Mouse (Mus musculus): ENCODE results near the gene Gm49393.
"Not testable (repeated sequence)": the region's sequence is repeated elsewhere in the genome, so short reads cannot be mapped to it uniquely, and the experiment has no call there.

Gm49393 gene

DNA sequence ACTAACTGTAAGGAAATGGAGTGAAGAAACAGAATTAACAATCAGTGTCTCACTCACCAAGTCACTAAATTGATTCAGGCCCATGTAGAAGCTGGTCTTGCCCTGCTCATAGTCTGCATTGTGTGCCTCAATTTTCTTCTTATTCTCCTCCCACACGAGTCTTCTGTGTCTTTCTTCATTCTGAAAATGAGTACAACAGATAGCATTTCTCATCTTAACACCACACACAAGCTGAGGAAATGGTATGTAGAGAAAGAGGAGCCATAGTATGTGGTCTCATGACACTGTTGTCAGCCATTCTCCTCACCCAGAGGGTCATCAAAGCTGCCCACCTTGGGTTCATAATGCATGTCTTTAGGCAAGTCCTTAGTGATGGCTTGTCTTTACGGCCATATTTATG lies at the start of gene Gm49393:
Gene Gm49393, minus strand, starts transcription at position 101 of the 400 bp plus-strand sequence.
- DNase-seq (ENCODE audit: low spot score): not testable (repeated sequence)

DNA sequence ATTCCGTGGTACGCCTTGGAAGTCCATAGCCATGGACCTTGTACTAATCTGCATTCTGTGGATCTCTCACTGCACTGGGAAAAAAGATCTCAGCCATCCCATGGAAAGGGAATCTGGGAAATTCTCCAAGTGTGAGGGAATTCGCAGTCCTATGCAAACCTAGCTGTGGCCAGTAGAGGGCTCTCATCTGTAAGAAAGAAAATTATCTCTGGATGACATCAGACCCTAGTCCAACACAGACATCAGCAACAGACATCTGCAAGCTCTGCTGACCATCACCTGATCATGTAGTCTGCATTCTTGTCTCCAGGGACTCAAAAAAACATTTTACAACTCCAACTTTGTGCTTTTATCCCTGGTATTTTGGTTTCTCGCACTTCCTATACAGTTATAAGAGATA lies 36.9 kb upstream of the Gm49393 start:
- DNase-seq (ENCODE audit: low spot score): not testable (repeated sequence)

DNA sequence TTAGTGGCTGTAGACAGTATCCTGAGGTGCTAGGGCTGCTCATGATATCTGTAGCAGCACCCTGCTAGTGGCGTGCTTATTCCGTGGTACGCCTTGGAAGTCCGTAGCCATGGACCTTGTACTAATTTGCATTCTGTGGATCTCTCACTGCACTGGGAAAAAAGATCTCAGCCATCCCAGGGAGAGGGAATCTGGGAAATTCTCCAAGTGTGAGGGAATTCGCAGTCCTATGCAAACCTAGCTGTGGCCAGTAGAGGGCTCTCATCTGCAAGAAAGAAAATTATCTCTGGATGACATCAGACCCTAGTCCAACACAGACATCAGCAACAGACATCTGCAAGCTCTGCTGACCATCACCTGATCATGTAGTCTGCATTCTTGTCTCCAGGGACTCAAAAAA lies 28.6 kb upstream of the Gm49393 start:
- DNase-seq (ENCODE audit: low spot score): not testable (repeated sequence)

DNA sequence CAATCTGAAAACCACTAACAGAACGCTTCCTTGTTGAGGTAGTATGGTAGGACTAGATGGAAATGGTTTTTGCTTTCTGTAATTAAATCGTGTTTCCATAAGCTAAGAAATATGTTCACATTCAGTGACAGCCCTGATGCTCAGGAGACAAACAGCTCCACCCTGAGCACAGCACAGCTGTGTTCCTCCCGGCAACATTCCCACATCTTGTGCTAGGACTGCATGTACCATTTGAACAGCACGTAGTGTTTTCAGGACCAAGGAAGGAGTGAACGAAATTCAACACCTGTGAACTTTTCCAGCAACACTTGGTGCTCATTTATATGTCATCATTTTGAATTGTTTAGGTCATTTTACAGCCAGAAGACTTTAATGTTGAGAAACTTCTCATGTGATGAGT lies 26.3 kb upstream of the Gm49393 start:
- no peak for DNase-seq (ENCODE audit: low spot score)

DNA sequence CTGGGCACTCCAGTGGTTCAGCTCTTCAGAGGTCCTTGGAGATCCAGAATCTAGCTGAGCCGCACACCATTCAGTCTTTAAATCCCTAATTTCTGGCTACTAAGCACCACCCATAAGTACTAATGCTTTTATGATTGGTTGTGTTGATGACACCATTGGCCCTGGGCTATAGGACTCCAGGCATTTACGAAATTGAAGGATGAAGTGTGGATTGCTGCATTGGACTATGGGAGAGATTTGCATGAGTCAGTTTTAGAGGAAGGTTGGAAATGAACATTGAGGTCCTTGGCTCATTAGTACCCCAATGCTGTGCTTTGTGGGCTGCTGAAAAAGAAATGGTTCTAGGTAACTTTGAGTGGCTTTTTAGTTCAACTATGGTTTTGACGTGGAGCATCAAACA lies 6.5 kb upstream of the Gm49393 start, which contains the start of gene Tpbpa:
Gene Tpbpa, minus strand, starts transcription at position 101 of the 400 bp plus-strand sequence.
- not testable (repeated sequence) for DNase-seq (ENCODE audit: low spot score)

DNA sequence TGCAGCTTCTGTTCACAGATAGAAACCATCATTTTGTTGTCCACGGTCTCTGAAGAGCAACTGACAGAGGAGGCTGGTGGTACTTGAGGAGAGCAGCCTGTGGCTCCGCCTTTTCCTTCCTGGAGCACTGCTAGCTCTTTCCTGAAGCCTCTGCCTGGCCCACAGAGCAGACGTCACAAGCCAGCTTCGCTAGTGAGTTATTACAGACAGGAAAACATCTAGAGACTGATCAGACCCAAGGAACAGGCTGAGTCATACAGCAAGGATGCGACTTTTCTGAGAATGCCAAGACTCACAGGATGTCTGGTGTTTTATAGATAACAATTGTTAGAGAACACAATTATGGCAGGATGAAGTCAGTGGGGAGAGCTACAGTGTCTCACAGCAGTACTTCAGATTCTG lies 1.1 kb upstream of the Gm49393 start, which contains the start of the genes Gm49391 and Ctla2a:
Gene Gm49391, minus strand, starts transcription at position 72 of the 402 bp plus-strand sequence.
Gene Ctla2a, minus strand, starts transcription at position 126 of the 402 bp plus-strand sequence.
- DNase-seq (ENCODE audit: low spot score): no peak

DNA sequence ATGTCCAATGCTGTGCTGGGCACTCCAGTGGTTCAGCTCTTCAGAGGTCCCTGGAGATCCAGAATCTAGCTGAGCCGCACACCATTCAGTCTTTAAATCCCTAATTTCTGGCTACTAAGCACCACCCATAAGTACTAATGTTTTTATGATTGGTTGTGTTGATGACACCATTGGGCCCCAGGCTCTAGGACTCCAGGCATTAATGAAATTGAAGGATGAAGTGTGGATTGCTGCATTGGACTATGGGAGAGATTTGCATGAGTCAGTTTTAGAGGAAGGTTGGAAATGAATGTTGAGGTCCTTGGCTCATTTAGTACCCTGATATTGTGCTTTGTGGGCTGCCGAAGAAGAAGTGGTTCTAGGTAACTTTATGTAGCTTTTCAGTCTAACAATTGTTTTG lies 30.6 kb downstream of the Gm49393 start, which contains the start of gene Tpbpb:
Gene Tpbpb, minus strand, starts transcription at position 101 of the 400 bp plus-strand sequence.
- not testable (repeated sequence) for DNase-seq (ENCODE audit: low spot score)

DNA sequence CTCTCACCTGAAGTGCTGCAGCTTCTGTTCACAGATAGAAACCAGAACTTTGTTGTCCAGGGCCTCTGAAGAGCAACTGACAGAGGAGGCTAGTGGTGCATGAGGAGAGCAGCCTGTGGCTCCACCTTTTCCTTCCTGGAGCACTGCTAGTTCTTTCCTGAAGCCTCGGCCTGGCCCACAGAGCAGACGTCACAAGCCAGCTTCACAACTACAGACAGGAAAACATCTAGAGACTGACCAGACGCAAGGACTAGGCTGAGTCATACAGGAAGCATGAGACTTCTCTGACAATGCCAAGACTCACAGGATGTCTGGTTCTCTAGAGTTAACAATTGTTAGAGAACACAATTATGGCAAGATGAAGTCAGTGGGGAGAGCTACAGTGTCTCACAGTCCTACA lies 38.1 kb downstream of the Gm49393 start, which contains the start of gene Ctla2b:
Gene Ctla2b, minus strand, starts transcription at position 120 of the 400 bp plus-strand sequence.
- DNase-seq (ENCODE audit: low spot score): no peak

DNA sequence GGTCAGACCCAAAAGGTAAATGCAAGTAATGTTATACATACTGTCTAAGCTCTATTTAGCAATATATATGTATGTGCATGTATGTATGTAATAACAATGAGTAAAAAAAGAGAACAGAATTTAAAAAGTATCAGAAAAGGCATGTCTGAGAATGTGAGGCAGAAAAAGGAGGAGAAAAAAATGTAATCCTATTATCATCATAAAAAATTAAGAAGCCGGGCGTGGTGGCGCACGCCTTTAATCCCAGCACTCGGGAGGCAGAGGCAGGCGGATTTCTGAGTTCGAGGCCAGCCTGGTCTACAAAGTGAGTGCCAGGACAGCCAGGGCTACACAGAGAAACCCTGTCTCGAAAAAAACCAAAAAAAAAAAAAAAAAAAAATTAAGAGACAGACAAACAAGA lies 38.6 kb downstream of the Gm49393 start, which contains the start of gene Gm49392:
Gene Gm49392, minus strand, starts transcription at position 101 of the 400 bp plus-strand sequence.
- not testable (repeated sequence) for DNase-seq (ENCODE audit: low spot score)

DNA sequence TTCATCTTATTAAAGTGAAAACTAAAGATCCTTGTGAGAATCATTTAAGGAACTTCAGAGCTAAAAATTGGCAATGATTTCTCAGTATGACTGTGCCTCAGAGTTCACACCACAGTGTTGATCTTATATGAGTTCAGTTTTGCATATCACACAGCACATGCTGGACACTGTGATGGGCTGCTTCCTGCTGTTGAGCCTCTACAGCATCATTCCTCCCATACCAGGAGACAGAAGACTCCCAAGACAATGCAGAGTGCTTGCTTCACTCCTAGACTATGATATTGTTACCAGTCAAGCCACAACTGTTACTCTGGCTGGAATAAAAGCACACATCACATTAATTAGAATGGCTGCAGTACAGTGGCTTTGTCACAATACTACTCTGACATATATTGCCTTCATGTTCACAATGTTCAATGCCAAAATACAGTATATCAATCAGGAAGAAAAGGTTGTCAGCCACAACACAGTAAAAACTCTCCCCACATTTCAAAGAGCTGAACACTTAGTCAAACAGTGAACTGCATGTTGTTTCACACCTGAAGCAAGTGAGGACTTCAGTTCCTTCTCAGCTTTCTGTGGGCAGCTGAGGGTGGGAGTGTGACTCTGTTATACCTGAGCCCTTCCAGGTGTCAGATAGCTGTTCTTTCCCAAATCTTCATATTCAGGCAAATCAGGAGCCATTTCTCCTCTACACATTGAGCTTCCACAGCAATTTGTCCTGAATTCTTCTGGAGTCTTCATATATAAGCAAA lies 39.8 kb downstream of the Gm49393 start:
- no peak for DNase-seq (ENCODE audit: low spot score)

DNA sequence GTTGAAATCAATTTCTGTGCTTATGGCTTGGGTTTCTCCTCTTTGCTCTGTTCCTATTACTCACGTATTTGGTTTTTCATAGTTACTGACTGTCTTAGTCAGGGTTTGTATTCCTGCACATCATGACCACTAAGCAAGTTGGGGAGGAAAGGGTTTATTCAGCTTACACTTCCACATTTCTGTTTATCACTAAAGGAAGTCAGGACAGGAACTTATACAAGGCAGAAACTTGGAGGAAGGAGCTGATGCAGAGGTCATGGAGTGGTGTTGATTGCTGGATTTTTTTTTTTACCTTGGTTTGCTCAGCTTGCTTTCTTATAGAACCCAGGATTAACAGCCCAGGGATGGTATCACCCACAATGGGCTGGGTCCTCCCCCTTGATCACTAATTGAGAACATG lies 43.1 kb downstream of the Gm49393 start:
- DNase-seq (ENCODE audit: low spot score): no peak

DNA sequence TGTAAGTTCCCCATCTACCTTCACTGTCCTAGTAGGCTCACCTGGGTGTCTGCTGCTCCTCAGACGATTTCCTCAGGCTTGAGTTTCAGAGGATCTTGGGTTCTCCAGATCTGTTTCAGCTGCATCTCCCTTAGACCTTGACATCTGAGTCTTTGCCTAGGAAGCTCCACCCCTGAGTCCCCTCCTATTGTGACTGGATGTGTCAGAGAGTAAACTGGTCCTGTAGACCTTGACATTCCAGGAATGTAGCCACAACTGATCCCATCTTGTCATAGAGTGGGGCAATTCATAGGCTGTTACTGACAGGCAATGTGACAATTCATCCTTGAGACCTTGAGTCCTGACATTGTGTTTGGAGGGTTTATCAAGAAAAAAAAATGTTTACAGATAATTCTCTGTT lies 71.1 kb downstream of the Gm49393 start, which contains the start of gene 4930486L24Rik:
Gene 4930486L24Rik, minus strand, starts transcription at position 195 of the 400 bp plus-strand sequence.
- DNase-seq (ENCODE audit: low spot score): no peak

DNA sequence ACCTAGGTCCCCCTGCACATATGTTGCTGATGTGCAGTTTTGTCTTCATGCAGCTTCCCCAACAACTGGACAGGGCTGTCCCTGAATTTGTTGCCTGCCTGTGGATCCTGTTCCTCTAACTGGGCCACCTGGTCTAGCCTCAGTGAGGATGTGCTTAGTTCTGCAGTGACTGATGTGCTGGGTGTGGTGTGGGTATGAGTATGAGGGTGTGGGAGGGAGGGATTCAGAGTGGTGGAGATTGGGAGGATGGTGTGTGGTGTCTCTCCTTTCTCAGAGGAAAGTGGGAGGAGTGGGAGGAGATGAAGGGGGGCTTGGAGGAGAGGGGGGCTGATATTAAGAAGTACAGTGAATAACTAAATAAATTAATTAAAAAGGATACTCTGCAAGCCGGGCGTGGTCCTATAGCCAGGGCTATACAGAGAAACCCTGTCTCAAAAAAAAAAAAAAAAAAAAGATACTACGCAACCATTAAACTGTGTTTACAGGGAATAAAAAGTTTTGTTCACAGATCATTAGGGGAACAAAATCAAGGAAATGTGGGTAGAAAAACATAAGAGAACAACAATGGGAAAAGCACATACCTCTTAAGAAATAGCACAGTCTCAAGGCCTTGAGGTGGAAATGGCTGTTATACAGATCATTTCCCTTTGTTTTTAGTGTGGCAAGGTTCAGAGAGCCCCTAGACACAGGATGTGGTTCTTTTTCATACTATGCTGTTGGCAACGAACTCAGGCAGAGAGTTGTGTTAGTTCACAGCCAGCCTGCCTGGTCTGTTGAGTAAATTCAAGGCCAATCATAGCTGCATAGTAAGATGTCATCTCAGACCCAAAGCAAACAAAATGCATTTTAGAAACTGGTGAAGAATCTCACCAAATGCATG lies 86.9 kb downstream of the Gm49393 start:
- DNase-seq (ENCODE audit: low spot score): no peak

DNA sequence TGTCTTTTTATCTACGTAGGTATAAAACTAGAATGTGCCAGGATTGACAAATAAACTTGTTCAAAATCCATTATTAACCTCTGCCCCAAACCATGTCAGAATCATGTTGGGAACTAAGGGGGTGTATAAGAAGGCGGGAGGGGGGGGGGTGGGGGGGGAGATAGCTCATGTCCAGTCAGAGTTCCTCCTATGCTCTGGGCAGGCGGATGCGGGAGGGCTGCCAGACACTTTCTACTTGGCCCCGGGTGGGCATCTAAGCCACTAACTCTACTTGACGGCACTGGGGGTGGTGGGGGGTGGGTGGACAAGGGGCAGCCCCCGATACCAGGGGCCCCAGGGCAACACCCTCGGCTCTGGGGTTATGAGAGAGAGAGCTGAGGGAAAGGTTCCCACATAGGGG lies 92.2 kb downstream of the Gm49393 start:
- no peak for DNase-seq (ENCODE audit: low spot score)

DNA sequence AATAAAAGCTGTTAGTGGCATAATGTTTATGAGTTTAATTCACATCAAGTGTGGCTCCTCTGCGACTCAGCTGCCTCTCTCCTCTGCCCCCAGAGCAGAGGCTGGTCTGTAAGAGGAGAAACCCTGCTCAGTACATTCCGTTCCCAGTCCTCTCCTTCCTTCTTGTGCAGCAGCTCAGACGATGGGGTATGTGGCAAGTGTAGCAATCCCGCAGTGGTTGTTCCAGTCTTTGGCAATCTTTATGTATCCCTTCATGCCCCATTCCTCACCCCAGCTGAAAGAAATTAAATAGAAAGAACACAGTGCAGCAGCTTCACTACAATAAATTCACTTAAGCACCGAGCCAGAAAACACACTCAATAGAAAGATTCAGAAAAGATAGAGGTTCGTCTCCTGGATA lies 92.7 kb downstream of the Gm49393 start:
- DNase-seq (ENCODE audit: low spot score): no peak

DNA sequence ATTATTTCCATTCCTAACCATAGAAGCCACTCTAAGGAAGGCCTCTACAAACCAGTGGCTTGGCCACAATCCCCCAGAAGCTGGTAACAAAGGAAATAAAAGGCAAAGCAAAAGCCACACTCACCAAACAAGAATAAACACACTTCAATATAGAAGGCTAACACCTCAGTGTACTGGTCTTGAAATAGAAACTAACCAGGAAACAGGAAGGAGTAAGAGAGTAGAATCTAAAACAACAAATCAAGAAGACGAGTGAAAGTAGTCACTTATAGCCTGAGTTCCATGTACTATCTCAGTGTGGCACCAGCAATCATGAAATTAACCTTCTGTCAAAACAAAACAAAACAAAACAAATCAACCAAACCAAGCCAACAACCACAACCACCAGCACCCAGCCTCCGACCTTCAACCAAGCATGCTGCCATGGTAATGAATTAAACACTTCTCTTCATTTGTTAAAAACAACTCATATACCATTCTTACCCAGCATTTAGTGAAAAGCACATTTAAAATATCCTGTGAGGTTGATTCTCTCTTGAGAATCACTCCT lies 96.0 kb downstream of the Gm49393 start:
- no peak for DNase-seq (ENCODE audit: low spot score)

DNA sequence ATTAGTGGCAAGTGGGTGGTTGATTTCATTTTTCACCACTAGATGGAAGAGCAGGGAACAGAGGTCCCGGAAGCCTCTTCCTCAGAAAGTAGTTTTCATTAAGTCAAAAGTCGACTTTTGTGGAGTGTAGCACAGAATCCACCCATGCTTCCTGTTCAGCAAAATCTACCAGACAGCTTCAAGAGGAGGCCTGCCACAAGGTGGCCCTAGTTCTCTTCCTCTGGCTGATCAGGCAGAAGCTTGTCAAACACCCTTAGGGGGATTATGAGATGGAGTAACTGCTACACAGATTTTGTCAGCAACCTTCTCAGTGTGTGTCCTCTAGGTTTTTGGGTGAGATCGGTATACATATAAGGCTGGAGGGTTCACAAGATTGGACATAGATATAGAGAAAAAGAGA lies 109.3 kb downstream of the Gm49393 start:
- DNase-seq (ENCODE audit: low spot score): no peak

DNA sequence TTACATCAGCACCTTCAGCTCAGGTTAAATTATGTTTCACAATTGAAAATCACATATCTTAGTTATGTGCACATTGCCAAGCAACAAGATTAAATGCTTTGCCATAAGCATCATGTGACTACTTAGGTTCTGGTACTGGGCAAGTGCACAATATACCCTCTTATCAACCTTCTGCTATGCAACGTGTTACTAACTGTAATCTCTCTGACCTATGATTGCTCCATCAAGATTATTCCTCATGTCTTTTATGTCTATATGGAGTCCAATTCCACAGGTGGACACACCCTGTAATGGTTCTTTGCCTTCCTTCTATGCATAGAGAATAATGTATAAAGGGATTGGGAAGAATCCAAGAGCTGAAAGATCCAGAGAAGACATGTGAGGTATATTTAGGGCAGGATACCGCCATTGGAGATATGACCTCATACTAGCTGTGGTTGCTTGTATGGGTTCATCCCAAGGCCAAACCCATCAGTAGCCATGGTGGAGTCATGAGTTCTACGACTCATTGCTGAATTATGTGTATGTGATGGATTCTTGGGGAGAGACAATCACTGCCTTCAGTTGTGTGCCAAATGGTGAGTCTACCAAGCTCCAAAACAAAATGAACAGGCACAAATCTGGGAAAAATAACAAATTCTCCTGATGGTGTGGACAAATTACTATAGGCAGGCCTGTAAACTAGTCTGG lies 114.8 kb downstream of the Gm49393 start:
- DNase-seq (ENCODE audit: low spot score): no peak

DNA sequence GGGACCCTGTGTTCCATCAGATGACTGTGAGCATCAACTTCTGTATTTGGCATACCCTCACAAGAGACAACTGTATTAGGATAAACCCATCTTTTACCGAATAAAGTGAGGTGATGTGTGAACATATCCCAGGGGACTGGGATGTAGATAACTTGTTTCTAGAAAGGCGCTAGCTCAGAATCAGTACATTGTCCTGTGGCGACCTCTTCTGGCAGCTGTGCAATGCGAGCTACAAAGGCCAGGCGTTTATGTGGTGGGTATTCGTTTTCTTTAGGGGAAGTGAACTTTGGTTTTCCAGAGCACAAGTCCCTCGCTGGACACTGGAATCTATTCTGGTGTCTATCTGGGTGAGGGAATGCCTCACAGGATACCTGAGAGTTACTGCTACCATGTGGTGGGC lies 115.9 kb downstream of the Gm49393 start:
- DNase-seq (ENCODE audit: low spot score): peak; percentile 15

DNA sequence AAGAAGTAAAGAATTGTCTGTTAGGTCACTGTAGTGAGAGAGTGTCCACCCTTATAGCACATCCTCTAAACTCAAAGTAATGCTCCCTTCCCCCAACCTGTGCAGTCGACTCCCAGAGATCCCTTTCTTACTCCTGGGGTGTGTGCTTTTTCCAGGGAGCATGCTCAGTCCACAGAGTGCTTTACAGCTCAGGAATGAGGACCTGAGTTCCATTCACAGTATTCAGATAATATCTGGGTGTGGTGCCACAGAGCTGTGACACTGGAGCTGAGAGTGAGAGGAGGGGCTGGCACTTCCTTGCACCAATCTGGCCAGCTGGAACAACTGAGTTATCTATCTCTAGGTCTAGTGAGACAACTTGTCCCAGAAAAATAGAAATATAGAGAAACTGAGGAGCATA lies 121.7 kb downstream of the Gm49393 start:
- no peak for DNase-seq (ENCODE audit: low spot score)

DNA sequence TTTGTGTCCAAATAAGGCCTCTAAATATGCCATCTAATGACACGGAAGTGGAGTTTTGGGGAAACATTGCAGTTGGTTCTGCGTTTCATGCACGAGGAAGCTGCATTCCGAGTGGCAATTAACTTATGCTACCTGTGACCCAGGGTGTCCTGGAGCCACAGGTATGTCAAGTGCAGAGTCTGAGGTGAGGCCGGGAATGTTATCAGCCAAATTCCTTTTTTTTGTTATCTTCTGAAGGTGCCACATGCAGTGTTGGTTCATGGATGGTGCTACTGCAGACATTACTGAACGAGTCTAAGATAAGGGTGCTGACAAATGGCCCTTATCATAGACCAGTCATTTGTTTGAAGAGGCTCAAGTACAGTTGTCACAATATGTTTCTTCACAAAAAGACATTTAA lies 122.6 kb downstream of the Gm49393 start:
- DNase-seq (ENCODE audit: low spot score): no peak

DNA sequence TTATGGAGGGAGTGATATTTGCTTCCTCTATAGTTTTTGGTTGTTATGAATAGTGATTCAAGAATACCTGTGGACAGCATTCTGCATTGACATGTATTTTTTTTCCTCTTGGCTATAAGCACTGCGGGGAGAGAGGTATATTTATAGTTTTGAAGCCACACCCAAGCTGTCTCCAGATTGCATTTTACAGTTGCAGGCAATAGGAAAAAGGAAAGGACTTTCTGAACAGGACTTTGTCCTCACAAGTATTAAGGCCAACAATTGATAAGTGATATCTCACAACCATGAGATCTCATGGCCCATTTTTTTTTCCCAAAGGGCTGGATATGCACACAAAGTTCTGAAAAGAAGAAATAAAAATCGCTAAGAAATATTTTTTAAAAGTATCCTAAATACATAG lies 125.7 kb downstream of the Gm49393 start:
- DNase-seq (ENCODE audit: low spot score): no peak

Measured in urinary bladder, postnatal 25 days (tissue).